ENCODE assay signal across 9 mouse cellular contexts in genomic region chr7:112400175-112400574, GRCm38 (mm10). TPM values are rescaled to one million over a fixed set of nuclear protein-coding genes. Genes with fewer than 3 reads are reported as not detected.
A peak's percentile ranks its signal among the peaks of the same experiment; 100 is the strongest.
DNase-seq lines count a peak whose midpoint lies in the region; ATAC-seq lines count a peak whose summit lies in the region.
"Had no signal": no experiment of that assay in that cellular context is flagged by ENCODE, and none has a peak within 500 bp of the region (broad histone marks: within the 10 kb centered on the region; RNA-seq: fewer than 3 reads in every experiment).

No protein-coding gene starts in this region.

- ATAC-seq in forebrain, embryonic 16.5 days: peak; percentile 57
- ATAC-seq in hindbrain, embryonic 11.5 days (ENCODE audit: low FRiP score): peak; percentile 70
- ATAC-seq in megakaryocyte-erythroid progenitor cell, adult 5-6 weeks (replicated peaks; ENCODE audit: low FRiP score, low TSS enrichment, poor library complexity, severe bottlenecking): peak; percentile 77

- H3K27me3 ChIP-seq in forebrain, embryonic 16.5 days (replicated peaks; ENCODE audit: control insufficient read depth, insufficient read depth, low read length): no peaks in the 10 kb centered on the region
- no peaks in the 10 kb centered on the region for H3K27me3 ChIP-seq in hindbrain, embryonic 11.5 days (ENCODE audit: control insufficient read depth, insufficient read depth, low read length)

- H3K4me3 ChIP-seq in forebrain, embryonic 16.5 days (replicated peaks; ENCODE audit: low read length): no peak overlapping the region
- H3K4me3 ChIP-seq in hindbrain, embryonic 11.5 days (ENCODE audit: low read depth, low read length): no peak overlapping the region
- H3K4me3 ChIP-seq: myocyte had no signal

- no peak overlapping the region for H3K4me2 ChIP-seq in forebrain, embryonic 16.5 days (ENCODE audit: low read length)
- H3K4me2 ChIP-seq in hindbrain, embryonic 11.5 days (replicated peaks; ENCODE audit: low read depth, low read length): no peak overlapping the region

- H3K9ac ChIP-seq in forebrain, embryonic 16.5 days (replicated peaks; ENCODE audit: low read depth, low read length): no peak overlapping the region
- no peak overlapping the region for H3K9ac ChIP-seq in hindbrain, embryonic 11.5 days (ENCODE audit: low read depth, low read length)

- H3K4me1 ChIP-seq in forebrain, embryonic 16.5 days (replicated peaks; ENCODE audit: control insufficient read depth, insufficient read depth, low read length): peaks cover 9% of the 10 kb centered on the region
- H3K4me1 ChIP-seq in hindbrain, embryonic 11.5 days (replicated peaks; ENCODE audit: control insufficient read depth, insufficient read depth, low read length): no peaks in the 10 kb centered on the region

- peak; percentile 58 to 72 for DNase-seq in left cerebral cortex, adult 18-20 months (ENCODE audit: low spot score in 2 of 2)
- DNase-seq in left cerebral cortex, adult 11 months (ENCODE audit: low spot score): no peak
- DNase-seq in cerebellum, adult 18-20 months: peak; percentile 68 to 82
- DNase-seq in hindbrain, embryonic 11.5 days (ENCODE audit: low spot score): peak; percentile 92
- peak; percentile 64 to 76 for DNase-seq in layer of hippocampus, postnatal 14 days (ENCODE audit: low spot score in 2 of 2)
- DNase-seq in spleen, postnatal 10 days (ENCODE audit: low spot score in 2 of 2): peak; percentile 19 to 66

- H3K36me3 ChIP-seq in forebrain, embryonic 16.5 days (ENCODE audit: control insufficient read depth, insufficient read depth): no peaks in the 10 kb centered on the region
- no peaks in the 10 kb centered on the region for H3K36me3 ChIP-seq in hindbrain, embryonic 11.5 days (ENCODE audit: control insufficient read depth, insufficient read depth, low read length)

- H3K9me3 ChIP-seq in forebrain, embryonic 16.5 days (ENCODE audit: control insufficient read depth, low read length): no peaks in the 10 kb centered on the region
- H3K9me3 ChIP-seq in hindbrain, embryonic 11.5 days (ENCODE audit: control insufficient read depth, low read length): no peaks in the 10 kb centered on the region

- WGBS in forebrain, embryonic 16.5 days: 41% methylated on average over 6 of the region's 6 CpGs
- 45% methylated on average over 6 of the region's 6 CpGs for WGBS in hindbrain, embryonic 11.5 days

- no peak overlapping the region for H3K27ac ChIP-seq in forebrain, embryonic 16.5 days (ENCODE audit: low read length)
- no peak overlapping the region; the same call in 1 of the 2 replicates for H3K27ac ChIP-seq in hindbrain, embryonic 11.5 days (ENCODE audit: low read depth, low read length)

RNA-seq across cellular contexts. Expression of gene Parva, which starts 27.1 kb away (rescaled TPM):
- 10 to 100 TPM; 49.5 to 50.7 TPM for total RNA-seq in left cerebral cortex, adult 18-20 months (2021)
- 21.1 and 27.1 TPM in 2 replicates for polyA plus RNA-seq in forebrain, embryonic 16.5 days (2015; fragmentation: Nextera tagmentation; extraction: Ambion mirVana)
- 47.2 TPM in 2 replicates for polyA plus RNA-seq in hindbrain, embryonic 11.5 days (2014; fragmentation: Nextera tagmentation; extraction: Ambion mirVana)
- 10 to 100 TPM; 60.7 to 63.9 TPM for total RNA-seq in layer of hippocampus, postnatal 14 days (2021)
- not detected in 2 replicates for total RNA-seq in megakaryocyte-erythroid progenitor cell, adult 5-6 weeks (2014; fragmentation: Nextera tagmentation)
- total RNA-seq in megakaryocyte-erythroid progenitor cell, adult 5-6 weeks (2017): not detected in 2 replicates

Comparison
In these comparisons a context has a peak if more than half of its experiments do, and no peak if none do; other contexts are left out.
1. RNA of gene Parva, which starts 27.1 kb away (total RNA-seq): 60.7 to 63.9 TPM in layer of hippocampus, postnatal 14 days and 49.5 to 50.7 TPM in left cerebral cortex, adult 18-20 months; not detected in megakaryocyte-erythroid progenitor cell, adult 5-6 weeks; every median in the first group is over 10 times any median in the second.
2. Peak in every context shown above with its lines, with median percentiles within 50 percentile points of each other: ATAC-seq.